In genomic region chr11:7497803-7498202, GRCm38 (mm10) we compare ENCODE assay signal across 27 mouse cellular contexts.
DNase-seq lines count a peak whose midpoint lies in the region; TF ChIP-seq lines count a peak whose summit lies in the region.
"Had no signal": no experiment of that assay in that cellular context is flagged by ENCODE, and none has a peak within 500 bp of the region (broad histone marks: within the 10 kb centered on the region; RNA-seq: fewer than 3 reads in every experiment).

No protein-coding gene starts in this region.

- H3K4me1 ChIP-seq in brown adipose tissue, adult 24 weeks (ENCODE audit: control insufficient read depth, insufficient read depth, insufficient read length, low read length): peaks cover 4% of the 10 kb centered on the region; the same call in 1 of the 2 replicates
- H3K4me1 ChIP-seq: embryonic facial prominence, embryonic 15.5 days; forebrain, embryonic 12.5 days; midbrain, embryonic 10.5 days; midbrain, embryonic 15.5 days; neural tube, embryonic 15.5 days; stomach, embryonic 15.5 days had no signal

- H3K4me3 ChIP-seq in gastrocnemius, adult 2 months: no peak overlapping the region
- H3K4me3 ChIP-seq in brown adipose tissue, adult 24 weeks (ENCODE audit: insufficient read depth, low read depth, low read length): no peak overlapping the region
- H3K4me3 ChIP-seq: embryonic facial prominence, embryonic 10.5 days; embryonic facial prominence, embryonic 15.5 days; forebrain, embryonic 12.5 days; midbrain, embryonic 10.5 days; midbrain, embryonic 15.5 days; neural tube, embryonic 15.5 days; stomach, embryonic 15.5 days had no signal

- no peak for DNase-seq in gastrocnemius, adult 2 months
- DNase-seq in gastrocnemius, postnatal 36 days: no peak
- peak; percentile 39 to 67 for DNase-seq in heart, adult 9 months (ENCODE audit: low spot score in 2 of 2)
- no peak for DNase-seq in heart, postnatal 10 days
- DNase-seq in kidney, adult 8-10 months: peak; percentile 8 to 53
- no peak for DNase-seq in kidney, postnatal 4 days
- DNase-seq: adrenal gland, adult 2 months; adrenal gland, postnatal 36 days; cerebellum, adult 2 months; cerebellum, postnatal 14 days; forebrain, postnatal 0 days; gastrocnemius, postnatal 10 days; liver; lung, adult 2 months; lung, postnatal 14 days; retina, postnatal 1 day; right cerebral cortex, postnatal 14 days had no signal

- intact Hi-C loops in gastrocnemius, adult 2 months (cut with DNase I): no loop called here
- intact Hi-C loops in gastrocnemius, postnatal 36 days (cut with DNase I): no loop called here
- intact Hi-C loops in heart, postnatal 10 days (cut with DNase I): no loop called here

- no peak for TF ChIP-seq CTCF in gastrocnemius, adult 2 months (IDR thresholded peaks at IDR 0.05)

- H3K27ac ChIP-seq in gastrocnemius, adult 2 months: peak overlapping the region; percentile 64
- peak overlapping the region; percentile 95 for H3K27ac ChIP-seq in brown adipose tissue, adult 24 weeks (replicated peaks; ENCODE audit: low read depth, low read length)
- H3K27ac ChIP-seq: embryonic facial prominence, embryonic 10.5 days; embryonic facial prominence, embryonic 15.5 days; forebrain, embryonic 12.5 days; hindbrain, embryonic 14.5 days; liver, embryonic 14.5 days; midbrain, embryonic 10.5 days; midbrain, embryonic 15.5 days; neural tube, embryonic 15.5 days had no signal

Comparison
In these comparisons a context has a peak if more than half of its experiments do, and no peak if none do; other contexts are left out.
1. DNase-seq: peak in heart, adult 9 months (2 of 2) and kidney, adult 8-10 months (2 of 2); none in gastrocnemius, adult 2 months (single experiment), gastrocnemius, postnatal 36 days (0 of 2), heart, postnatal 10 days (0 of 2) and kidney, postnatal 4 days (0 of 2).